Mouse (Mus musculus) thymus, adult 2 months (tissue): Measurements from ENCODE around the gene Cxcl12. TPM values are rescaled to one million over a fixed set of nuclear protein-coding genes. Genes with fewer than 3 reads are reported as not detected.

Experiments
- DNase-seq: peaks from one replicate; pipeline ENCODE4 v3.0.0; 2021
- H3K27ac ChIP-seq: fragments of 200-500 bp; 2 replicates; pipeline ENCODE4 v1.5.1; 2012; ENCODE audit warnings: low read length, control low read depth; ENCODE audit not compliant: control insufficient read depth, insufficient read depth
- H3K27me3 ChIP-seq: fragments of 200-500 bp; 2 replicates; pipeline ENCODE4 v1.6.1; 2012; ENCODE audit warnings: mild to moderate bottlenecking, low read length, moderate library complexity, mixed read lengths; ENCODE audit not compliant: control insufficient read depth, insufficient read depth
- H3K36me3 ChIP-seq: fragments of 200-500 bp; 2 replicates; pipeline ENCODE4 v1.6.1; 2012; ENCODE audit warnings: mild to moderate bottlenecking, low read length, moderate library complexity; ENCODE audit not compliant: control insufficient read depth, insufficient read depth
- H3K4me1 ChIP-seq: fragments of 200-500 bp; replicated peaks from 2 replicates; pipeline ENCODE4 v1.6.1; 2012; ENCODE audit warnings: low read length; ENCODE audit not compliant: control insufficient read depth, insufficient read depth
- H3K4me3 ChIP-seq: fragments of 200-500 bp; 2 replicates; pipeline ENCODE4 v1.5.1; 2012; ENCODE audit warnings: mild to moderate bottlenecking, low read length, control low read depth, moderate library complexity; ENCODE audit not compliant: control insufficient read depth, insufficient read depth
- CTCF ChIP-seq: fragments of 200-500 bp; IDR thresholded peaks from 2 replicates; pipeline ENCODE4 v1.5.1; 2012; ENCODE audit warnings: mild to moderate bottlenecking, control low read depth, low read length, moderate library complexity, borderline replicate concordance; ENCODE audit not compliant: control insufficient read depth, poor library complexity, insufficient read depth; ENCODE audit errors: extremely low read depth
- POLR2A ChIP-seq: fragments of 200-500 bp; IDR thresholded peaks from 2 replicates; pipeline ENCODE4 v1.6.1; 2012; ENCODE audit warnings: mild to moderate bottlenecking, low read length, control low read depth, moderate library complexity; ENCODE audit not compliant: control insufficient read depth, poor library complexity, insufficient read depth; ENCODE audit errors: extremely low read depth
- WGBS: fragments of 180-500 bp; shearing (Covaris S2); methylation state at CpG from one replicate; pipeline ENCODE4 v1.1.7; 2018; 5-methylcytosine and 5-hydroxymethylcytosine counted together
- polyA plus RNA-seq: library from polyadenylated mRNA; depleted of rRNA; stranded (reverse); fragments of >200 nt; gene quantifications from 2 replicates; pipeline ENCODE4 v1.2.3, GENCODE M21; 2012

Cxcl12 gene
- polyA plus RNA-seq, 1 experiment = 311 TPM

- H3K4me1 ChIP-seq = no peaks in the 10 kb centered on the region
- no peak overlapping the region for H3K4me3 ChIP-seq
- H3K36me3 ChIP-seq = no peaks in the 10 kb centered on the region
- TF ChIP-seq CTCF (no peak), POLR2A (no peak)
- DNase-seq = no peak
- WGBS = 90% methylated on average over 2 of the region's 2 CpGs
- H3K27me3 ChIP-seq = no peaks in the 10 kb centered on the region
- H3K27ac ChIP-seq = no peak overlapping the region
Observed at GRCm38 (mm10) chr6:117202856-117203400, 34.6 kb downstream of the Cxcl12 start.

GRCm38 (mm10) chr6:117204112-117204511 is 35.8 kb downstream of the Cxcl12 start:
- no peak overlapping the region for H3K27ac ChIP-seq

GRCm38 (mm10) chr6:117206834-117207233 is 38.5 kb downstream of the Cxcl12 start:
- no peak for DNase-seq
- TF ChIP-seq POLR2A (no peak), CTCF (no peak)
- H3K27ac ChIP-seq = no peak overlapping the region
- H3K27me3 ChIP-seq = no peaks in the 10 kb centered on the region
- no peaks in the 10 kb centered on the region for H3K36me3 ChIP-seq
- 72% methylated on average over 2 of the region's 2 CpGs for WGBS
- H3K4me1 ChIP-seq = no peaks in the 10 kb centered on the region
- no peak overlapping the region for H3K4me3 ChIP-seq

More at GRCm38 (mm10) chr6:117204112-117204511, 35.8 kb downstream of the Cxcl12 start:
- Histone ChIP-seq H3K36me3 (no peaks in the 10 kb centered on the region), H3K27me3 (no peaks in the 10 kb centered on the region), H3K4me1 (no peaks in the 10 kb centered on the region), H3K4me3 (no peak overlapping the region)
- WGBS = 58% methylated on average over 3 of the region's 3 CpGs
- TF ChIP-seq CTCF (no peak), POLR2A (no peak)
- DNase-seq = no peak

GRCm38 (mm10) chr6:117207289-117207688 is 39.0 kb downstream of the Cxcl12 start:
- no peaks in the 10 kb centered on the region for H3K27me3 ChIP-seq
- H3K27ac ChIP-seq = no peak overlapping the region
- 98% methylated on average over 1 of the region's 1 CpGs for WGBS
- no peaks in the 10 kb centered on the region for H3K36me3 ChIP-seq
- no peak overlapping the region for H3K4me3 ChIP-seq
- no peaks in the 10 kb centered on the region for H3K4me1 ChIP-seq
- TF ChIP-seq POLR2A (no peak), CTCF (no peak)
- no peak for DNase-seq

DNA sequence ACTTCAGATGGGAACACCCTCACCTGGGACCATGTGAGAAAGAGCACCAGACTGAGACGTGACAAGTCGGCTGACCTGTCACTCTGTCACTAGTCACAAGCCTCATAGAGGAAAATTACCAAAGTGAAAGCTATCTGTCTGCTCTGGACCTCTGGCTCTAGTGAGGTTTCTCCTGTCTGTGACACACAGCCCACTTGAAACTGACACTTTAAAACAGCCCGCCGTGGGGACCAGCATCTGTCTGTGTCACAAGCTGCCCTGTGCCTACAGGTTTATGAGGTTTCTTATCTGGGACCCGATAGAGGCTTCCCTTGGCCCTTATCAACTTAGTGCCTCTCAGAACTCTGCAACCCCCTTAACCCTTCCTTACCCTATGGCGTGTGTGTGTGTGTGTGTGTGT is 41.8 kb downstream of the Cxcl12 start:
- 74% methylated on average over 6 of the region's 6 CpGs for WGBS
- H3K27me3 ChIP-seq = no peaks in the 10 kb centered on the region
- DNase-seq = no peak

GRCm38 (mm10) chr6:117210536-117210935 is 42.2 kb downstream of the Cxcl12 start:
- H3K4me1 ChIP-seq = no peaks in the 10 kb centered on the region
- TF ChIP-seq CTCF = no peak
- no peak for TF ChIP-seq POLR2A
- H3K4me3 ChIP-seq = no peak overlapping the region
- 90% methylated on average over 6 of the region's 6 CpGs for WGBS
- no peak overlapping the region for H3K27ac ChIP-seq
- DNase-seq = no peak
- no peaks in the 10 kb centered on the region for H3K27me3 ChIP-seq
- no peaks in the 10 kb centered on the region for H3K36me3 ChIP-seq

More for the DNA sequence above, 41.8 kb downstream of the Cxcl12 start:
- no peak overlapping the region for H3K27ac ChIP-seq
- no peak overlapping the region for H3K4me3 ChIP-seq
- H3K4me1 ChIP-seq = no peaks in the 10 kb centered on the region
- TF ChIP-seq POLR2A (no peak), CTCF (no peak)
- no peaks in the 10 kb centered on the region for H3K36me3 ChIP-seq

GRCm38 (mm10) chr6:117214506-117214905 is 46.2 kb downstream of the Cxcl12 start:
- H3K4me1 ChIP-seq = no peaks in the 10 kb centered on the region
- H3K36me3 ChIP-seq = no peaks in the 10 kb centered on the region
- 80% methylated on average over 5 of the region's 5 CpGs for WGBS
- TF ChIP-seq POLR2A = no peak
- TF ChIP-seq CTCF = no peak
- no peaks in the 10 kb centered on the region for H3K27me3 ChIP-seq
- H3K4me3 ChIP-seq = no peak overlapping the region
- no peak for DNase-seq
- no peak overlapping the region for H3K27ac ChIP-seq
